Mouse (Mus musculus) liver, adult 2 months (tissue): ENCODE results near the gene Hcls1. TPM values are rescaled to one million over a fixed set of nuclear protein-coding genes. Genes with fewer than 3 reads are reported as not detected.

ENCODE experiments used
- DNase-seq: peaks from one replicate; pipeline ENCODE4 v3.0.0-alpha.2; 2011; ENCODE audit warnings: low read depth, low spot score; ENCODE audit errors: extremely low read depth
- H3K27ac ChIP-seq: fragments of 200-500 bp; replicated peaks from 2 replicates; pipeline ENCODE4 v1.5.1; 2012; ENCODE audit warnings: low read depth, mild to moderate bottlenecking, control low read depth, inconsistent platforms, low read length; ENCODE audit not compliant: insufficient read depth
- H3K27me3 ChIP-seq: fragments of 200-500 bp; 2 replicates; pipeline ENCODE4 v1.6.1; 2012; ENCODE audit warnings: mild to moderate bottlenecking, moderate library complexity, low read length, inconsistent platforms; ENCODE audit not compliant: control insufficient read depth, insufficient read depth
- H3K36me3 ChIP-seq: fragments of 200-500 bp; 2 replicates; pipeline ENCODE4 v1.6.1; 2012; ENCODE audit warnings: low read length, inconsistent platforms; ENCODE audit not compliant: control insufficient read depth, insufficient read depth
- H3K4me1 ChIP-seq: fragments of 200-500 bp; 2 replicates; pipeline ENCODE4 v1.6.1; 2011; ENCODE audit warnings: low read length; ENCODE audit not compliant: control insufficient read depth, insufficient read depth
- H3K4me3 ChIP-seq: fragments of 200-500 bp; 2 replicates; pipeline ENCODE4 v1.5.1; 2011; ENCODE audit warnings: low read depth, mild to moderate bottlenecking, control low read depth, low read length, moderate library complexity; ENCODE audit not compliant: insufficient read depth
- H3K79me2 ChIP-seq: fragments of 200-500 bp; 2 replicates; pipeline ENCODE4 v1.6.1; 2012; ENCODE audit warnings: inconsistent platforms, mild to moderate bottlenecking, low read length, moderate library complexity; ENCODE audit not compliant: control insufficient read depth, insufficient read depth
- H3K9ac ChIP-seq: fragments of 200-500 bp; 2 replicates; pipeline ENCODE4 v1.6.1; 2012; ENCODE audit warnings: low read depth, mild to moderate bottlenecking, control low read depth, inconsistent platforms, low read length
- CTCF ChIP-seq: fragments of 200-500 bp; IDR thresholded peaks from 2 replicates; pipeline ENCODE4 v1.5.1; 2011; ENCODE audit warnings: low read depth, low read length, control low read depth
- POLR2A ChIP-seq: fragments of 200-500 bp; IDR thresholded peaks from 2 replicates; pipeline ENCODE4 v1.6.1; 2011; ENCODE audit warnings: low read length, control low read depth; ENCODE audit not compliant: insufficient read depth; ENCODE audit errors: extremely low read depth
- whole genome bisulfite sequencing: fragments of 180-500 bp; shearing (Covaris S2); methylation state at CpG from one replicate; pipeline ENCODE4 v1.1.7; 2018; 5-methylcytosine and 5-hydroxymethylcytosine counted together
- polyA plus RNA-seq: library from polyadenylated mRNA; depleted of rRNA; stranded (reverse); fragments of >200 nt; gene quantifications from 2 replicates; pipeline ENCODE4 v1.2.3, GENCODE M21; 2012
- total RNA-seq: library from RNA; depleted of rRNA; stranded (reverse); fragments of >200 nt; gene quantifications from 2 replicates; pipeline ENCODE4 v1.2.3, GENCODE M21; 2014

The Hcls1 gene
- total and polyA plus RNA-seq, 2 experiments, result 4.8 to 5.1 TPM

- Histone ChIP-seq H3K4me3 (no peak overlapping the region), H3K79me2 (no peaks in the 10 kb centered on the region), H3K27me3 (no peaks in the 10 kb centered on the region; the same call in 1 of the 2 replicates), H3K36me3 (no peaks in the 10 kb centered on the region), H3K4me1 (no peaks in the 10 kb centered on the region), H3K27ac (no peak overlapping the region), H3K9ac (no peak overlapping the region)
- WGBS, result 75% methylated on average over 6 of the region's 6 CpGs
- TF ChIP-seq POLR2A, result no peak
- TF ChIP-seq CTCF, result no peak
- peak; percentile 10 for DNase-seq
Observed at GRCm38 (mm10) chr16:36997650-36998049, 62.9 kb downstream of the Hcls1 start.

DNA sequence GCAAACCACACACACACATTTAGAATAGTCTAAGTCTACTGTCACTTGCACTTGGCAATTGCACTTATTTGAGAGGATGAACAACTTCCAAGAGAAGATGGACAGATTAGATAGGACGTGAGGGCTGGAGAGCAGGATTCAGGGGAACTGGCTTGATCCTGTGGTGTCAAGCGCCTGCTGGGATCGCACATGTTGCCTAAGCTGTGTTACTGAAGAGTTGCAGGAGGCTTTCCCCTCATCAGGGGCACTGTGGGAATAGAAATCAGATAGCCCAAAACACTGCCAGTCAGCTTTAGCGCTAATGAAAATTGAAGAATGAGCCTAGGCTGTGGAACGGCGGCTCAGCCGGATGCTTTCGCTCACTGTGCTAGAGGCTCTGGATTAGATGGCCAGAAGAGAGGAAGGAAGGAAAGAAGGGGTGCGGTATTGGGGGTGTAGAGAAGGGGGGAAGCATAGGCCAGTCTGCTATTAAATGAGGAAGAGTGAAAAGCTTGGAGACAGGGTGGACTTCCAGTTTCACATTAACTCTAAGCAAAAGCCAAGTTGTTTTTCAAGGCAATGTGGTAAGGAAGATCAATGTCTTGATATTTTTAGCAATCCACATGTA is 64.7 kb downstream of the Hcls1 start:
- 72% methylated on average over 9 of the region's 9 CpGs for WGBS

GRCm38 (mm10) chr16:37009262-37009661 is 74.5 kb downstream of the Hcls1 start:
- no peak for TF ChIP-seq POLR2A
- TF ChIP-seq CTCF, result no peak
- Histone ChIP-seq H3K36me3 (no peaks in the 10 kb centered on the region), H3K79me2 (no peaks in the 10 kb centered on the region), H3K27me3 (no peaks in the 10 kb centered on the region), H3K4me3 (no peak overlapping the region), H3K9ac (no peak overlapping the region), H3K4me1 (peaks cover 2% of the 10 kb centered on the region), H3K27ac (no peak overlapping the region)
- 70% methylated on average over 6 of the region's 6 CpGs for WGBS
- no peak for DNase-seq

More for the DNA sequence above, 64.7 kb downstream of the Hcls1 start:
- Histone ChIP-seq H3K4me1 (no peaks in the 10 kb centered on the region), H3K4me3 (no peak overlapping the region), H3K79me2 (no peaks in the 10 kb centered on the region), H3K27me3 (no peaks in the 10 kb centered on the region; the same call in 1 of the 2 replicates), H3K36me3 (no peaks in the 10 kb centered on the region), H3K9ac (no peak overlapping the region), H3K27ac (no peak overlapping the region)
- TF ChIP-seq CTCF (no peak), POLR2A (no peak)
- DNase-seq, result peak; percentile 15

DNA sequence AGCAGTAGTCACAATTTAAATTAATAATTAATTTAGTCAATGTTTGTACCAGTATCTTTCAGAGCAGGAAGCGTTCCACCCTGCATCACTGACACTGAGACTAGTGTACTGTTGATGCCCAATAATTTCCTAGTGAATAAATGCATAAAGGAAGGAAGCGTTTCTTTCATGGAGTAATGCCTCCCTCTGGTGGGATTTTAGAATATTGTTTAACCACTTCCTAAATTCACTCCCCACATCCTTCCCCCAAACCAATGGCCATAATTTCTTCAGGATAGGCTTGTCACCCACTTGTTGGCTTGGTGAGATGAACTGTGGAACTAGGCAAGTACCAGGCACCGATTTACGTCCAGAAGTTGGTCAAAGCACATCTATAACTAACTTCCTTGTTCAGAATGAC is 75.6 kb downstream of the Hcls1 start:
- 49% methylated on average over 4 of the region's 4 CpGs for WGBS
- no peaks in the 10 kb centered on the region for H3K27me3 ChIP-seq
- H3K4me1 ChIP-seq, result peaks cover 2% of the 10 kb centered on the region
- DNase-seq, result peak; percentile 65
- H3K36me3 ChIP-seq, result no peaks in the 10 kb centered on the region
- no peaks in the 10 kb centered on the region for H3K79me2 ChIP-seq
- peak; percentile 62 for TF ChIP-seq CTCF
- TF ChIP-seq POLR2A, result no peak
- no peak overlapping the region for H3K9ac ChIP-seq
- H3K4me3 ChIP-seq, result no peak overlapping the region
- H3K27ac ChIP-seq, result no peak overlapping the region

DNA sequence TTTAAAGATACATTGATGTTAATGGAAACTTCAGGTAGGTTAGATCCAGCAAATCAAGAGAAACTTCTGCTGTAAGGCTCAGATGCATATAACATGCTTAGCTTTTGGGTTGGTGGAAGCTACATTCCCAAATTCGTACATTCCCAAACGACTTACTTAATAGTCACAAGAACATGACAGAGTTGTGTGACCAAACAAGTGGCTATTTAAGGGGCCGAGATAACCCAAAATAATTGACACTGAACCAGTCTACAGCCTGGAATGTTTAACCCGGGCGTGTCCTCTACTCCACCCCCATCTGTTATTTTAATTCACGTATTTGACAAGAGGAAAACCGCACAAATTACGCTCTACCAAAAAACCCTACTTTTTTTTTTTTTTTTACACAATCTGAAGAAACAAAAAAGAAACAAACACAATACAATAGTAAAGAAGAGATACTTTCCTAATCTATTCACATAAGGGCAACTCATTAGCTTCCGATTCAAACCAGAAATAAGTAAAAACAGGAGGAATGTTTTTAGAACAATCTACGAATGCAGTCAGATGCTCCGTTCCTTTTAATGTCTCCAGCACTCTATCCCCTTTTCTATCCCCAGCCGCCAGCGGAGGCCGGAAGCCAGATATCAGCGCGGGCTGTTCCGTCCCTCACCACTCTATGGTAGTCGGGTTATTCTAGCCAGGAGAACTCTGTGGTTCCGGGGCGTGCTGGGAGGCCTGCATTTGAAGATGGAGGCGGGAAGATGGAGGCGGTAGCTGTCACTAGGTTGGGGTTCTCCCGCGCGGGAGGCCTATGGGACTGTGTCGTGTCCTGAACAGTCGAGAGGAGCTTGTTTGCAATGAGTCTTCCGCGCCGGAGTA is 76.5 kb downstream of the Hcls1 start, which contains the start of gene Polq:
Gene Polq, plus strand, starts transcription at position 726 of the 861 bp plus-strand sequence.
- peak; percentile 81 for DNase-seq
- peaks cover 2% of the 10 kb centered on the region for H3K4me1 ChIP-seq
- 3% methylated on average over 30 of the region's 30 CpGs for WGBS
- peak within 1 kb of the TSS; percentile 69 for H3K4me3 ChIP-seq
- H3K9ac ChIP-seq, result 0 out of 2 replicates have a peak within 1 kb of the TSS, but pooled peaks have one; percentile 16
- no peaks in the 10 kb centered on the region for H3K36me3 ChIP-seq
- H3K27me3 ChIP-seq, result no peaks in the 10 kb centered on the region
- H3K27ac ChIP-seq, result no peak within 1 kb of the TSS
- no peaks in the 10 kb centered on the region for H3K79me2 ChIP-seq
- TF ChIP-seq POLR2A, result no peak
- no peak for TF ChIP-seq CTCF

DNA sequence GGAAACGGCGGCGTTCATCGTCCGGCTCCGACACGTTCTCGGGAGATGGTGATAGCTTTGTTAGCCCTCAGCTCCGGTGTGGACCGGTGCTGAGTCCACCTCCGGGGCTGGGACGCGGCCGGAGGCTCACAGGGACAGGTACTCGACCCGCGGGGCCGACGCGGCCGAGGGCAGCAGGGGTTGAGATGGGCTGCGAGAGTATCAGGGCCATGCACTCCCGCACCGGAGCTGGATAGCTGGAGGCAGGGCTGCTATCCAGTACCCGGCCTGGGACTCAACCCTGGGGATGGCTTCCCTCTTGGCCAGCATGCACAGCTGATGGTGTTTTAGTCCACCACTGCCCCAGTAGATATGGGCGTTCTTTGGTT is 77.1 kb downstream of the Hcls1 start:
- TF ChIP-seq POLR2A (no peak), CTCF (no peak)
- no peaks in the 10 kb centered on the region for H3K36me3 ChIP-seq
- H3K9ac ChIP-seq, result 0 out of 2 replicates have a peak overlapping the region, but pooled peaks have one; percentile 16
- no peak overlapping the region for H3K27ac ChIP-seq
- WGBS, result under 1% methylated on average over 26 of the region's 26 CpGs
- peak overlapping the region; percentile 69 for H3K4me3 ChIP-seq
- no peak for DNase-seq
- H3K4me1 ChIP-seq, result peaks cover 2% of the 10 kb centered on the region
- H3K27me3 ChIP-seq, result no peaks in the 10 kb centered on the region
- H3K79me2 ChIP-seq, result no peaks in the 10 kb centered on the region
